Comparison of ENCODE assay signal across 9 mouse cellular contexts in genomic region chr17:45871666-45872653, GRCm38 (mm10).
A peak's percentile ranks its signal among the peaks of the same experiment; 100 is the strongest.
DNase-seq lines count a peak whose midpoint lies in the region; ATAC-seq and TF ChIP-seq lines count a peak whose summit lies in the region.
"Had no signal": no experiment of that assay in that cellular context is flagged by ENCODE, and none has a peak within 500 bp of the region (broad histone marks: within the 10 kb centered on the region; RNA-seq: fewer than 3 reads in every experiment).

No protein-coding gene starts in this region.

- no peak overlapping the region for H3K9ac ChIP-seq in hindbrain, embryonic 15.5 days
- no peak overlapping the region for H3K9ac ChIP-seq in hindbrain, embryonic 16.5 days (ENCODE audit: low read depth, low read length)
- no peak overlapping the region for H3K9ac ChIP-seq in midbrain, embryonic 14.5 days (replicated peaks; ENCODE audit: low read length)

- 51% methylated on average over 22 of the region's 22 CpGs for WGBS in hindbrain, embryonic 15.5 days
- WGBS in hindbrain, embryonic 16.5 days: 39% methylated on average over 22 of the region's 22 CpGs
- WGBS in kidney, adult 2 months: 23% methylated on average over 22 of the region's 22 CpGs
- WGBS in midbrain, embryonic 14.5 days: 37% methylated on average over 22 of the region's 22 CpGs

- TF ChIP-seq CTCF in brain, embryonic 14.5 days (IDR thresholded peaks at IDR 0.05; ENCODE audit: borderline replicate concordance, extremely low read depth, insufficient read depth, insufficient read length): no peak
- no peak for TF ChIP-seq CTCF in kidney, adult 2 months (conservative IDR thresholded peaks at IDR 0.05; ENCODE audit: insufficient read depth, insufficient read length, low read depth, low read length)

- no peaks in the 10 kb centered on the region for H3K27me3 ChIP-seq in hindbrain, embryonic 15.5 days
- no peaks in the 10 kb centered on the region; the same call in 1 of the 2 replicates for H3K27me3 ChIP-seq in hindbrain, embryonic 16.5 days (replicated peaks; ENCODE audit: control insufficient read depth, insufficient read depth, low read length)
- H3K27me3 ChIP-seq in kidney, adult 2 months (replicated peaks; ENCODE audit: control insufficient read depth, insufficient read depth, low read length): no peaks in the 10 kb centered on the region
- no peaks in the 10 kb centered on the region for H3K27me3 ChIP-seq in midbrain, embryonic 14.5 days (ENCODE audit: control insufficient read depth, insufficient read depth, low read length)

- ATAC-seq in hindbrain, embryonic 15.5 days (ENCODE audit: low FRiP score, low read depth): no peak
- ATAC-seq in hindbrain, embryonic 16.5 days: no peak
- no peak; the same call in 1 of the 2 replicates for ATAC-seq in midbrain, embryonic 14.5 days (ENCODE audit: low FRiP score, low TSS enrichment)

- H3K4me2 ChIP-seq in hindbrain, embryonic 15.5 days: 0 out of 2 replicates have a peak overlapping the region, but pooled peaks have one; percentile 2
- no peak overlapping the region for H3K4me2 ChIP-seq in hindbrain, embryonic 16.5 days (ENCODE audit: low read length)
- peak overlapping the region; percentile 31 for H3K4me2 ChIP-seq in midbrain, embryonic 14.5 days (ENCODE audit: low read length)

- no peak overlapping the region for H3K27ac ChIP-seq in hindbrain, embryonic 15.5 days (replicated peaks)
- H3K27ac ChIP-seq in hindbrain, embryonic 16.5 days (ENCODE audit: low read depth, low read length): no peak overlapping the region; the same call in 1 of the 2 replicates
- peak overlapping the region; percentile 52 for H3K27ac ChIP-seq in kidney, adult 2 months (ENCODE audit: insufficient read depth, low read depth, low read length)
- H3K27ac ChIP-seq in midbrain, embryonic 14.5 days (replicated peaks; ENCODE audit: low read depth, low read length): peak overlapping the region; percentile 81

- no peak for TF ChIP-seq POLR2A in brain, embryonic 14.5 days (IDR thresholded peaks at IDR 0.05; ENCODE audit: borderline replicate concordance, extremely low read depth, insufficient read depth, insufficient read length, poor library complexity, severe bottlenecking)
- no peak for TF ChIP-seq POLR2A in kidney, adult 2 months (IDR thresholded peaks at IDR 0.05; ENCODE audit: low read depth, low read length)

- peaks cover 35% of the 10 kb centered on the region for H3K4me1 ChIP-seq in hindbrain, embryonic 15.5 days (replicated peaks)
- peaks cover 18% of the 10 kb centered on the region for H3K4me1 ChIP-seq in hindbrain, embryonic 16.5 days (ENCODE audit: control insufficient read depth, insufficient read depth, low read depth, low read length)
- H3K4me1 ChIP-seq in kidney, adult 2 months (ENCODE audit: control insufficient read depth, insufficient read depth, low read length): peaks cover 42% of the 10 kb centered on the region
- peaks cover 29% of the 10 kb centered on the region for H3K4me1 ChIP-seq in midbrain, embryonic 14.5 days (ENCODE audit: control insufficient read depth, insufficient read depth, low read length)

- H3K4me3 ChIP-seq in hindbrain, embryonic 15.5 days: no peak overlapping the region
- H3K4me3 ChIP-seq in hindbrain, embryonic 16.5 days (ENCODE audit: low read length): no peak overlapping the region
- no peak overlapping the region for H3K4me3 ChIP-seq in kidney, adult 2 months (ENCODE audit: insufficient read depth, low read depth, low read length)
- H3K4me3 ChIP-seq in midbrain, embryonic 14.5 days (replicated peaks; ENCODE audit: low read depth, low read length): no peak overlapping the region

- no peaks in the 10 kb centered on the region for H3K36me3 ChIP-seq in hindbrain, embryonic 15.5 days
- H3K36me3 ChIP-seq in hindbrain, embryonic 16.5 days (ENCODE audit: control insufficient read depth, insufficient read depth, low read length): no peaks in the 10 kb centered on the region
- no peaks in the 10 kb centered on the region for H3K36me3 ChIP-seq in kidney, adult 2 months (ENCODE audit: control insufficient read depth, insufficient read depth, low read length)
- H3K36me3 ChIP-seq in midbrain, embryonic 14.5 days (ENCODE audit: control insufficient read depth, insufficient read depth, low read length): no peaks in the 10 kb centered on the region

- DNase-seq in brain, embryonic 14.5 days (ENCODE audit: low read depth): peak; percentile 80
- peak; percentile 85 for DNase-seq in kidney, adult 2 months
- DNase-seq in midbrain, embryonic 14.5 days: peak; percentile 76
- DNase-seq in spleen, adult 18-20 months: no peak
- DNase-seq in testis, postnatal 10 days (ENCODE audit: low spot score): no peak
- DNase-seq in thymus, postnatal 4 days: no peak
- DNase-seq: cerebellum, adult 8-10 months had no signal

- H3K9me3 ChIP-seq in hindbrain, embryonic 15.5 days: no peaks in the 10 kb centered on the region
- H3K9me3 ChIP-seq in hindbrain, embryonic 16.5 days (ENCODE audit: control insufficient read depth, low read length): no peaks in the 10 kb centered on the region
- H3K9me3 ChIP-seq in midbrain, embryonic 14.5 days (ENCODE audit: control insufficient read depth, low read length): no peaks in the 10 kb centered on the region

Comparison
In these comparisons a context has a peak if more than half of its experiments do, and no peak if none do; other contexts are left out.
1. H3K27ac ChIP-seq: peak in kidney, adult 2 months (single experiment) and midbrain, embryonic 14.5 days (single experiment); none in hindbrain, embryonic 15.5 days (single experiment) and hindbrain, embryonic 16.5 days (single experiment).
2. DNase-seq: peak in brain, embryonic 14.5 days (single experiment), kidney, adult 2 months (single experiment) and midbrain, embryonic 14.5 days (single experiment); none in spleen, adult 18-20 months (0 of 2), testis, postnatal 10 days (single experiment) and thymus, postnatal 4 days (single experiment).